Mouse (Mus musculus) testis, adult 2 months (tissue): ENCODE data around the gene Mab21l1.

Source experiments
- CTCF ChIP-seq: fragments of 200-500 bp; IDR thresholded peaks from 2 replicates; pipeline ENCODE4 v1.5.1; 2012; ENCODE audit warnings: low read depth, mild to moderate bottlenecking, inconsistent platforms, low read length, moderate library complexity; ENCODE audit not compliant: control insufficient read depth, insufficient read depth, insufficient replicate concordance
- POLR2A ChIP-seq: fragments of 200-500 bp; IDR thresholded peaks from 2 replicates; pipeline ENCODE4 v1.6.1; 2012; ENCODE audit warnings: low read depth, mild to moderate bottlenecking, inconsistent platforms, low read length, moderate library complexity; ENCODE audit not compliant: control insufficient read depth

- TF ChIP-seq CTCF = no peak
- TF ChIP-seq POLR2A = no peak
Observed at GRCm38 (mm10) chr3:55781429-55782055, 768 bp upstream of the Mab21l1 start.
